Mouse (Mus musculus): Measurements from ENCODE around the gene AL731706.2. TPM values are rescaled to one million over a fixed set of nuclear protein-coding genes. Genes with fewer than 3 reads are reported as not detected.
A peak's percentile ranks its signal among the peaks of the same experiment; 100 is the strongest.
"Not testable (repeated sequence)": the region's sequence is repeated elsewhere in the genome, so short reads cannot be mapped to it uniquely, and the experiment has no call there.

AL731706.2 gene
- polyA plus RNA-seq, 1 experiment from 2014 or later = 30.3 TPM

DNA sequence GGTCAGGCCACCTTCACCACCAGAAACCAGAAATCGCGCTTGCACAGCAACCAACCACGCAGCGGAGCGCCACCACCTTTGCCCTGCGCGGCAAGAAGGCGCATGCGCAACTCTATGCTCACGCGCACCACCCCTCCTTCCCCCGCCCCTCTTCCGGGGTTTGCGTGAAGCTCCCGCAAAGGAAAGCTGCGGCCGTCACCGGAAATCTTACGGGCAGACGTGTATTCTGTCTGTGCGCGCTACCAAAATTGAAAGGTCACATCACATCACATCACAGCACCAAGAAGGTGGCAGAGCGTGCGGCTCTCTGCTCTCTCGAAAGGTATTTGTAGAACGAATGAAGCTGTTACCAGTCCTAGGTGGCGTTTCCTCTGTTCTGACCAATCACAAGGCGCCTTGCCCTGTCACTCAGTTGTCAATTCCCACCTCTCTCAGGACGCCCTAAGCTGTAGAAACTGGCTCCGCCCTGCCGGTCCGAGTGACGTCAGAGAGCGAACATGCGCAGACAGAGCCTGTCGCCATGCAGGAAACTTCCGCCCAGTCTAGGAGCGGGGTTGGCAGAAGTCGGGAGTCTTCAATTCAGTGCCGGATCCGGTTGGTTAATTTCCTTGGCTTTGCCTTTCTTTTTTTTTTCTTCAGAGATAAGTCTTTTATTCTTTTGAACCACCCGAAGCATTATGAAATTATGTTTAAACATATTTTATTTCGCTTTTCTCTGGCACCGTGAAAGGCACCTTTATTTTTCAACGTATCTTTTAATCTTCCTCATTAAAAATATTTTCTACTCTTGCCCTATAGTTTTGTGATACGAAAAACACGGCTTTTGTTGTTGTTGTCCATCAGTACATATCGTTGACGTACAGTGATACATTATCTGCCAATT, 5.8 kb upstream of the AL731706.2 start, which contains the start of the genes Slx4ip, AL731706.1 and Mkks:
Gene Slx4ip (plus strand): TSS at position 151 of the 883 bp plus-strand sequence.
Gene AL731706.1 (minus strand): TSS at position 322 of the 883 bp plus-strand sequence.
Gene Mkks (minus strand): TSS at position 322 of the 883 bp plus-strand sequence.
- under 1% methylated on average over 49 of the region's 49 CpGs for WGBS
- H3K4me3 ChIP-seq = peak within 1 kb of the TSS; percentile 80
- peak; percentile 97 for ATAC-seq (ENCODE audit: low FRiP score)

DNA sequence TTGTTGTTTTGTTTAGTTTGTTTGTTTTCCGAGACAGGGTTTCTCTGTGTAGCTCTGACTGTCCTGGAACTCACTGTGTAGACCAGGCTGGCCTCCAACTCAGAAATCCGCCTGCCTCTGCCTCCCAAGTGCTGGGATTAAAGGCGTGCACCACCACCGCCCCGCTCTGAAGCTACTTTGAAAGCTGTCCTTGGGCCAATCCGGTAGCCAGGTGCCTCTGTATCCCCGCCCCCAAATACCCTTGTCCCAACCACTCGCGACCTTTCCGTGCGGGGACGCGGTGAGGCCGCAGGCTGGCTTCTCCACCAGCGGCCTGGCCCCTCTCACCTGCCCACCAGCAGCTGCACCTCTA, 5.2 kb upstream of the AL731706.2 start:
- Histone ChIP-seq H3K9ac (peak overlapping the region; percentile 80), H3K27ac (peak overlapping the region; percentile 95), H3K4me1 (peaks cover 12% of the 10 kb centered on the region; the same call in 1 of the 2 replicates), H3K4me2 (replicated peaks) (peak overlapping the region; percentile 50), H3K4me3 (peak overlapping the region; percentile 80)
- not testable (repeated sequence) for H3K9me3 ChIP-seq (replicated peaks); H3K36me3 ChIP-seq; H3K27me3 ChIP-seq
- peak; percentile 77 for ATAC-seq (ENCODE audit: low FRiP score)
- WGBS = 6% methylated on average over 15 of the region's 15 CpGs

More for the DNA sequence above, 5.8 kb upstream of the AL731706.2 start, which contains the start of the genes Slx4ip, AL731706.1 and Mkks:
- Histone ChIP-seq H3K27me3 (no peaks in the 10 kb centered on the region), H3K9ac (peak within 1 kb of the TSS; percentile 80), H3K27ac (peak within 1 kb of the TSS; percentile 95), H3K36me3 (no peaks in the 10 kb centered on the region), H3K9me3 (replicated peaks) (no peaks in the 10 kb centered on the region), H3K4me2 (replicated peaks) (peak within 1 kb of the TSS; percentile 55), H3K4me1 (peaks cover 12% of the 10 kb centered on the region; the same call in 1 of the 2 replicates)

- Histone ChIP-seq H3K36me3 (peaks cover 15% of the 10 kb centered on the region), H3K9me3 (replicated peaks) (no peaks in the 10 kb centered on the region), H3K4me2 (replicated peaks) (no peak overlapping the region), H3K4me3 (no peak overlapping the region), H3K27me3 (no peaks in the 10 kb centered on the region), H3K9ac (no peak overlapping the region), H3K27ac (no peak overlapping the region), H3K4me1 (0 out of 2 replicates have a peak, but pooled peaks cover 7% of the 10 kb centered on the region)
- no peak for ATAC-seq (ENCODE audit: low FRiP score)
- 74% methylated on average over 4 of the region's 4 CpGs for WGBS
Measured at GRCm38 (mm10) chr2:136886846-136887245, 1.4 kb upstream of the AL731706.2 start.

DNA sequence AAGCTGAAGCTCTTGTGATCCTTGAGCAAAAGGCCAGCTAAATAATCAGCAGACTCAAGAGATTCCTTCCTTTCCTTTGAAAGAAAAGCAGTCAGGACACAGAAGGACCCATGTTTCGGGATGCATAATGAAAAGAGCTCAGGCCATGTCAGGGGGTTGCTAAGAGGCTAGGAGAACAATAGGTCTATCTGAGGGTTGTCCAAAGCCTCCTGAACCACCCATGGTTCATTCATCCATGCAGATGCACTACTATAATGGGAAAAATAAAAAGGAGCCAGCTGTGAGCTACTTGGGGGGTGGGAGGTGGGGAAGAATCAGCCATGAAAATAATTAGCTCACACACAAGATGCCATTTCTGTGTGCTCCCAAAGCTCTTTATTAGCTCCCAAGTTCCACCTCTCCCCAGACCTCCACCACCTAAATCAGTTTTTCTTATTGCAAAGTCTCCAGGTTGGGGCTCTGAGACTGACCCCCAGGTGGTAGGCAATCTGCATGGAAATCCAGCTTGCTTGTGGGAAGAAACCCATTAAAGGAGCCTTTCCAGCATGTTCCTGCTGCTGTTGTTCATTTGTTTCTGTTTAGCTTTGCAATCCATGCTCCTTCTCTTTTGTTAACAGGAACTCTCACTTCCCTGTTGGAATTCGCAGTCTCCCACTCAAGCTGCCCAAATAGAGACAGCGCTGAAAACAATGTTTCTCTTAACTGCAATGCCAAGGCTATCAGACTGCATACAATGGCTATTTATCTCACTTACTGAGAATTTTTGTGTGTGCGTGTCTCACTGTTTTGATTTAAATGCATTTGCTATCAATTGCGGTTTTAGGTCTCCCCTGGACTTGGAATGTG, 30.7 kb downstream of the AL731706.2 start:
- Histone ChIP-seq H3K9ac (no peak overlapping the region), H3K4me1 (peaks cover 11% of the 10 kb centered on the region), H3K27me3 (no peaks in the 10 kb centered on the region), H3K27ac (peak overlapping the region; percentile 62), H3K4me2 (replicated peaks) (no peak overlapping the region; the same call in 1 of the 2 replicates), H3K9me3 (replicated peaks) (no peaks in the 10 kb centered on the region), H3K36me3 (no peaks in the 10 kb centered on the region), H3K4me3 (no peak overlapping the region)
- ATAC-seq (ENCODE audit: low FRiP score) = peak; percentile 67; the same call in 1 of the 2 replicates
- 14% methylated on average over 5 of the region's 5 CpGs for WGBS

- peaks cover 11% of the 10 kb centered on the region for H3K4me1 ChIP-seq
- no peaks in the 10 kb centered on the region for H3K36me3 ChIP-seq
- H3K9me3 ChIP-seq (replicated peaks) = no peaks in the 10 kb centered on the region
- H3K4me3 ChIP-seq = no peak overlapping the region
- H3K27ac ChIP-seq = no peak overlapping the region
- WGBS = 75% methylated on average over 3 of the region's 3 CpGs
- no peak overlapping the region for H3K9ac ChIP-seq
- ATAC-seq (ENCODE audit: low FRiP score) = no peak
- H3K27me3 ChIP-seq = no peaks in the 10 kb centered on the region
- no peak overlapping the region for H3K4me2 ChIP-seq (replicated peaks)
Measured at GRCm38 (mm10) chr2:136850366-136850765, 35.1 kb downstream of the AL731706.2 start.

DNA sequence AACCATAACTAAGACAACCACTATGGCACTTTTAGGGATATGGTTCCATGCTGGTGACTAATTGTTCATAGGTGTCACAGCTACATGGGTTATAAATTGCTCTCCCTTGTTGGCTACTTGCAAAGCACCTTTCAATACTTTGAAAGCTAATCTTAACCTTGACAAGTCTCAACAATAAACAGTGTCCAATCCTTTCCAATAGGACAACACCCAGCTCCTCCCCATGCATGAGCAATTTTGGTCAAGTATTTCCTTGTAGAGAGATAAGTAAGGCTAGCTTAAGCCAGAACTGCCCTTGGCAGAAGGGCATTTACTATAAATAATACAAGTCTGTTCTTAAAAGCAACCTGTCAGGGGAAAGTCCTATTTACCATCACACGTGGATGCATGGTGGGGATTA, 47.5 kb downstream of the AL731706.2 start:
- H3K4me1 ChIP-seq = no peaks in the 10 kb centered on the region
- H3K36me3 ChIP-seq = no peaks in the 10 kb centered on the region
- H3K27ac ChIP-seq = no peak overlapping the region
- H3K4me2 ChIP-seq (replicated peaks) = no peak overlapping the region
- no peak for ATAC-seq (ENCODE audit: low FRiP score)
- no peak overlapping the region for H3K9ac ChIP-seq
- H3K9me3 ChIP-seq (replicated peaks) = no peaks in the 10 kb centered on the region
- no peaks in the 10 kb centered on the region for H3K27me3 ChIP-seq
- 70% methylated on average over 1 of the region's 1 CpGs for WGBS
- H3K4me3 ChIP-seq = no peak overlapping the region

DNA sequence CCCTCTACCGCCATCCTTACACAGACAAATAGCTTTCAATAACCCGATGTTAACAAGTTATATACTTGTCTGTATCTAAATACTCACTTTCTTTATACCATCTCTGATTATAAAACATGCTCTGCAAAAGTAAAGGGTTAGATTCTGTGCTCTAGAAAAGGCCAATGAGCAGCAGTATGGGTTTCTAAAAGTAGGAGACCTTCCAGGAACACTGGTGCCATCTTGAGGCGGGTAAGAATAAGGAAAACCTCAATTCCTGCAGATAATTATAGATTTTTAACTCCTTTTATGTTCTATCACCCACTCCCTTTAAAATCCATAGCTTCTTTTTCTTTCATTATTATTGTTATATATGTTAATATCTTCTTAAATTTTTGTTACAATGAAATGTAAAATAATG, 49.6 kb downstream of the AL731706.2 start:
- Histone ChIP-seq H3K4me2 (replicated peaks) (no peak overlapping the region), H3K9ac (no peak overlapping the region), H3K4me1 (no peaks in the 10 kb centered on the region), H3K36me3 (no peaks in the 10 kb centered on the region), H3K9me3 (replicated peaks) (no peaks in the 10 kb centered on the region), H3K27ac (no peak overlapping the region), H3K27me3 (no peaks in the 10 kb centered on the region), H3K4me3 (no peak overlapping the region)
- WGBS = 69% methylated on average over 3 of the region's 3 CpGs
- no peak for ATAC-seq (ENCODE audit: low FRiP score)

Other genes starting within 250 kb of the AL731706.2 start
- gene Snap25, start 172.2 kb downstream of the AL731706.2 start, polyA plus RNA-seq (2016; fragmentation: Nextera tagmentation; extraction: Ambion mirVana) = 56.9 and 69.7 TPM in 2 replicates
- 11.8 and 12.9 TPM in 2 replicates for gene Slx4ip, start 5.5 kb upstream of the AL731706.2 start, polyA plus RNA-seq (2016; fragmentation: Nextera tagmentation; extraction: Ambion mirVana)
- gene AL731706.1, start 5.7 kb upstream of the AL731706.2 start, polyA plus RNA-seq (2016; fragmentation: Nextera tagmentation; extraction: Ambion mirVana) = 24.1 and 30.3 TPM in 2 replicates
- gene Mkks, start 5.7 kb upstream of the AL731706.2 start, polyA plus RNA-seq (2016; fragmentation: Nextera tagmentation; extraction: Ambion mirVana) = 13.1 and 15.8 TPM in 2 replicates
- gene Jag1, start 231.0 kb upstream of the AL731706.2 start, polyA plus RNA-seq (2016; fragmentation: Nextera tagmentation; extraction: Ambion mirVana) = 31.6 and 34.0 TPM in 2 replicates